Mouse (Mus musculus): ENCODE data around the gene Snx29.

Snx29 gene

GRCm38 (mm10) chr16:11670971-11671310 lies 348.2 kb downstream of the Snx29 start:
- in situ Hi-C loops (cut with MboI, MseI) = no loop called here

DNA sequence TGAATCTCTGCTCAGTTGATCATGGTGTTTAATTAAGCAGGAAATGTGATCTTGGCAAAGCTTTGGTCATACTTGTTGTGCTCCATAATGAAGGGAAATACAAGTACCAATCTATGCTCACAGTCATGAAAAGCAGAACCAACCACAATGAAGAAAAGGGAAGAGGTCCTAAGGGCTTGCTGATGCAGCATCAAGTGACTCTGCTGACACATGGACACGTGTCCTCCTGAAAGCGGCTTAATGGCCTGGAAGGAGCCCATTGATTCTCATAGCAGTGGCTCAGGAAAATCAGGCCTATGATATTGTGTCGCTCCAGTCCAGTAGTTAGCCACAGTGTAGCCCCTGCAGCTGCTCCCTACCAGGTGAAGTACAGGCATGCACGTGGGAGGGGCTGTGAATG lies 353.3 kb downstream of the Snx29 start:
- in situ Hi-C loops (cut with MboI, MseI) = no loop called here

DNA sequence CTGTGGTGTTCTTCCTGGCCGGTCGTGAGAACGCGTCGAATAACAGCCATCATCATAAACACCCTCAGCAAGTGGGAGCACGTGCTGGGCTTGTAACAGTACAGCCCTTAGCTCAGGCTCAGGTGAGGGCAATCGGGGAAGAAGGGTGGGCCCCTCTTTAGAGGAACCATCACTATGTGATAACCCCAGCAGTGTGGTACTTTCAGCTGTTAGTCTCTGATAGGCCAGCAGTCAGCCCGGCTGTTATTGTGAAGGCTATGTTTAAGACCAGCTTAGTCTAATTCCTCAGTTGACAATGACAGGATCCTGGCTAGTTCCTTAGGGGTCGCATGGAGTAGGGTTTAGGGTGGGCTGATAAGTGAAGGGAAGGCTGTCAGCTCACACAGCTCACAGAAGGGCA lies 362.6 kb downstream of the Snx29 start:
- in situ Hi-C loops (cut with MboI, MseI) = no loop called here

DNA sequence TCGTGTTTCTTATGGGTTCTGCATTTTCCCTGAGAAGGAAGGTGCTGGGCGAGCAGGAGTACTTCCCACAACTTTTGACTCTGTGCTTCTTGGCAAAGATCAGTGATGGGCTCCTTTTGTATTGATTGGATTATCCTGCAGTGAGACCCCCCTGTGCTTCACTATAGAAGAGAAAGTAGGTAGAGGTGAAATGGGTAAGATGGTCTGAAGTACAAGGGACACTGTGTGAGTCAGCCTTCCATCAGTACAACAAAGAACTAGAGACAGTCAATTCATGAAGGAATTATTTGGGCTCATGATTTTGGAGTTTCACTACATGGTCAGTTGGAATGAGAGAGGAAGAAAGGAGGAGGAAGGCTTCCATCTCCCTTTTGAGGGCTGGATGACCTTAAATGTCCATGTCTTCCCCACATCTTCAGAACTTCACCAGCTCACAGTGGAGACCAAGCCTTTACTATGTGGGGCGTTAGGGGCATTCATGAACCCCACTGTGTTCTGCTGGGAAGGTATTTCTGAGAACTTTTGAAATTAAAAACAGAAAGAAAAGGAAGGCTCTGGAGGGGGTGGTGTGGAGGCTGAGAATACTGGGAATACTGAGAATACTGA lies 363.1 kb downstream of the Snx29 start:
- in situ Hi-C loops (cut with MboI, MseI) = no loop called here

GRCm38 (mm10) chr16:11687836-11688235 lies 365.1 kb downstream of the Snx29 start:
- in situ Hi-C loops (cut with MboI, MseI) = no loop called here

DNA sequence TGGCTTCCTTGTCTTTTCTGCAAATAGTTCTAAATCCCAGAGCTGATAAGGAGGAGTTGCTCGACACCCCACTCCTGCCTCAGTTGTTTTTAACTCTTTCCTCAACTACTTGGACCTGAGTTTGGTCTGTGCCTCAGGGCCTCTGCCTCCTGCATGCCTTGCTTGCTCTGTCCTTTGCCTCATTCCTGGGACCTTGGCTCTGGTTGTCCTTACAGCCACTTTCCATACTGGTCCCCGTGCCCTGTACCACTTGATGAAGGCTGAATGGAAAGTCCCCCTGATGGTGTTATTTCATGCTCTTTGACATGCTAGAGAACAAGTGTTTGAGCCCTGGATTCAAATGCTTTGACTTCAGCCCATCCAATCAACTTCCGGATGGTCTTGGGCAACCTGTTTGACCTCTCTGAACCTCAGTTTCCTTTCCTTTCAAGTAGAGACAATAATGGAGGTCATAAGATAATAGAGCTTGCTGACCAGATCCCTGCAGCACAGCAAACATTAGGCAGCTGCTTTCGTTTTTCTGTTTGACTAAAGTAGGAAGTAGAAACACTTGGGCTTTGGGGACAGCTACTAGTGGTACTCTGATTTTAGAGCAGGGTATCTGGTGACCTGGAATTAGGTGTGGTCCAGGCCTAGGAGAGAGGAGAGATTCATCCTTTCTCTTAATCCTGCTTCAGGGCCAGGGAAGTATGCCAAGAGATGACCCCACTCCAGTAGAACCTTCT lies 365.7 kb downstream of the Snx29 start:
- in situ Hi-C loops (cut with MboI, MseI) = no loop called here

DNA sequence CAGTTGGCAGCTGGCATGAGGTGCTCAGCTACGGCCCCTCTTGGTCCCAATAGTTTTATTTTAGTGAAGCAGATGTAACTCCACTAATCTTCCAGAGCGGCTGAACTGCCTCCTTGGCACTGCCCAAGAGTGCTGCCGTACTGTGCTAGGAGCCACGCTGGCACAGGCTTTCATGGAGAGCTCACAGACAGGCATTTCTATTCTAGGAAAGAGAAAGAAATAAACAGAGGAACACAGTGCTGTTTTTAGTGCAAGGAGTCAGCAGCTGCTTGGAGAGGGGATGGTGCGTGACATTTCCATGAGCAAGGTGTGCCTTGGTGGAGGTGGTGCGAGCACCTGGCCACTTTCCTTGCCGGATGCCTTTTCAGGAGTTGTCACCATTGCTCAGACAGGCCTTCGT lies 367.4 kb downstream of the Snx29 start:
- in situ Hi-C loops (cut with MboI, MseI) = no loop called here

GRCm38 (mm10) chr16:11690756-11691155 lies 368.0 kb downstream of the Snx29 start:
- in situ Hi-C loops (cut with MboI, MseI) = no loop called here

- in situ Hi-C loops (cut with MboI, MseI) = no loop called here
These were observed 368.9 kb downstream of the Snx29 start for GRCm38 (mm10) chr16:11691487-11692200.

DNA sequence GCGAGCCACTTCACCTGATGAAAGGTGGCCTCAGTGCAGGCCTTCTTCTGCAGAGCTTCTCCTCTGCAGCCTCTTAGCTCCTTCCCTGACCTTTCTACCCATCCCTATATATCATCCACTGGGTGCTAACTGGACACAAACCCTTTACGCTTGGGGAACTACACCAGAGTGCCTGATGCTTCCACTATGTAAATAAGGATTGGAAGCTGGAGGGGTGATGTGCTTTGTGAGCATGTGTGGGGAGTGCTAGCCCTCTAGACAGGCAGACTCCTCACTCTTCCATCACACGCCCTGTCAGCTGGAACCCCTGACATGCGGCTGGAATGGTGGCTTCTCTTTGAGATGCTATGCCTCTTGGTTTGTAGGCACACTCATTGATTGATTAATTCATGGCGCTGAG lies 370.0 kb downstream of the Snx29 start:
- in situ Hi-C loops (cut with MboI, MseI) = no loop called here

DNA sequence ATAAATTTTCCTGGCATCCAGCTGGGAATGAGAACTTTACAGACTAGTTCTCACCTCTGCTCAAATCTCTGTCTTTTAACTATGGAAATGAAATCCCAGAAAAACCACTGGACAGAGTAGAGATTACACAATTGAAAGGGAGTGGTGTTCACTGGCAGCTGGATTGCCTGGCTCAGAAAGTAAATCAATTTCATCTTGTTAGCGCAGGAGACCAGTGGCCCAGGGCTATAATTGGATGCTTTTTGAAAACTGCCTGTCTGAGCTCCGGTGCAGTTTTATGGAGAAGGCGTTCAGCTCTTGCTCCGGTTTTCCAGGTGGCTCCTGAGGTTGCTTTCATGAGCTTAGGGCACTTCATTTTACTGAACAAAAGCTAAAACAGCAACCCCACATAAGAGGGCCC lies 371.7 kb downstream of the Snx29 start:
- in situ Hi-C loops (cut with MboI, MseI) = no loop called here

- in situ Hi-C loops (cut with MboI, MseI) = no loop called here
These were observed 374.1 kb downstream of the Snx29 start for GRCm38 (mm10) chr16:11696767-11697166.

DNA sequence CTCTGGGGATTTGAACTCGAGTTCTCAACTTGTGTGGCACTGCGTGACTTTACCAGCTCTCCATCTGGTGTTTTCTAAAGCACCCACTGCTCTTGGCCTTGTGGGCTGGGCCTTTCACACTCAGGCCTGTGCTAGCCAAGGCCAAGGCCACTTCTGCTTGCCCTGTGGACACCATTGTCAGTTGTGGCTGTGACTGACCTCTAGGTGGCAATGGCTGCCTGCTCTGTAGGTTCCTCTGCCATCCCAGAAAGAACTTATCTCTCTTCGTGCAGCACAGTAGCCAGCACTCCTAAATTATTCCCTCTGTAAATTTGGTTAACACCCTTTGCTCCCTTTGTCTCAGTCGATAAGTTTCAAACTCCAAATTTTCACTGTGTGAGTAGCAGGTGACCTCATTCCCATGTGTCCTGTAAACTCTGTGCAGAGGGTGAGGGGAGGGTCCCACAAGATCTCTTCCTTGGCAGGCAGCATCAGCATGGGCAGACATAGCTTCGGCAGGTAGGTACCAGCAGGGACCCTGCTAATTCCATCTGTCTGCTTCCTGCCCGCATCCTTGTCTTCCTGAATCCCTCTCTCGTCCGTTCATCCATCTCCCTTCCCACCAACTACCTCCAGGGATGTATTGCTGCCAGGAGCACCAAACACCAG lies 375.1 kb downstream of the Snx29 start:
- in situ Hi-C loops (cut with MboI, MseI) = no loop called here

- in situ Hi-C loops (cut with MboI, MseI) = no loop called here
These were observed 378.9 kb downstream of the Snx29 start for GRCm38 (mm10) chr16:11701579-11701978.

- in situ Hi-C loops (cut with MboI, MseI) = no loop called here
These were observed 381.4 kb downstream of the Snx29 start for GRCm38 (mm10) chr16:11704096-11704495.

GRCm38 (mm10) chr16:11705456-11705855 lies 382.7 kb downstream of the Snx29 start:
- in situ Hi-C loops (cut with MboI, MseI) = no loop called here

DNA sequence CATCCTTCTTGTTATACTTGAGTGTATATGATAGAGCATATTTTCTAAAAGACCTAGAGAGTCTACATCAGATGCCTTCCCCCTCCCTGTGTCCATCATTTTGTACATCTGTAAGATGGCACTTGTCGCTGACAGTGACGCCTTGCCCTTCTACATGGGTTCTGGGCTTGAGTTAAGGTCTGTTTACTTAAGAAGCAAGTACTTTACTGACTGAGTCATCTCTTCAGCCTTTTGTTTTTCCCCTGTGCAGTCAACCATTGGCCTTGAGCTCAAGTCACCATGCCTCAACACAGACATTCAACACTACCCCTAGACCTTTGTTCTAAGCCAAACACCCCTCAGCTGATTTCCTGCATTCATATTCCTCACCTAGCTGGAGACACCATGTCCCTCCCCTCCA lies 385.4 kb downstream of the Snx29 start:
- in situ Hi-C loops (cut with MboI, MseI) = no loop called here

DNA sequence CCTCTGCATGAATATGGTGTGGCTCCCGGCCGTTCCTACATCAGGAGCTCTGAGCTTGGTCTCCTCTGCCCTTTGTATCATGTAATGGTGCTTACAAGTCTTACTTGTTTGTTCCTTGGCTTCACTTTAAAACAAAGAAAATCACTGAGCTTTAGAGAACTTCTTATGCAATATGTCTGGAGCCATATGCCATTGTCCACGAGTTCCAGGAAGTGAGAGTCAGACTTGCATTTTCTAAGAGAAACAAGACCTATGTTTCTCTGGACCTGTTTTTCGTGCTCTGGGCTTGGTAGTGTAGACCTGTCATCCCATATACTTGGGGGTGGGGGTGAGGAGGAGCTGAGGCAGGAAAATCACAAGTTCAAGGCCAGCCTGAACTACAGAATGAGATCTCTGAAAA lies 386.7 kb downstream of the Snx29 start:
- in situ Hi-C loops (cut with MboI, MseI) = no loop called here

- in situ Hi-C loops (cut with MboI, MseI) = no loop called here
These were observed 387.4 kb downstream of the Snx29 start for GRCm38 (mm10) chr16:11709999-11710667.

DNA sequence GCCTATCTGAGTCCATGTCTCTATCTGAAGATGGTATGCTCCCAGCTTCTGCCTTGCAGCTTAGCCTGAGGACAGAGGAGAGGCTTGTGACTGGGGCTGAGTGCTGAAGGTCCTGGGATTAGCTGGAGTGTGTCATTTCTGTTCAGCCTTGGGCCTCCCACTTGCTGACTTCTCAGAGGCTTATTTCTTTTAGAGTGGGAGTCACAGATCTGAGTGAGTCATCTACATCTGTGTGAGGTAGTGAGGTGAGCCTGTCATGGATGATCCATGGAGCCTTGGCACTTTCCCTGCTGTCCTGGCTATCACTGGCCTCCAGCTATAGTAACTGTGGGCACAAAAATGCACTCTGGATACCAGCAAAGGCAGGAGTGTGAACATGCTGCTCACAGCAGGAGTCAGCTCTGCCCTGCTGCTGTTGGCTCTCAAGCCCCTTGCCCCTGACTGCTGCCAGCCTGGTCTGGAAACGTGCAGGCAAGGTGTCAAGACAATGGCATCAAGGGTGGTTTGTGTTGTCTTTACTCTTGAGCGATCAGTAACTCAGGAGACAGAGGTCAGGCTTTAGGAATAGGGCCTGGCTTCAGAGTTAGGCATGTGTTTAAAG lies 390.7 kb downstream of the Snx29 start:
- in situ Hi-C loops (cut with MboI, MseI) = no loop called here

DNA sequence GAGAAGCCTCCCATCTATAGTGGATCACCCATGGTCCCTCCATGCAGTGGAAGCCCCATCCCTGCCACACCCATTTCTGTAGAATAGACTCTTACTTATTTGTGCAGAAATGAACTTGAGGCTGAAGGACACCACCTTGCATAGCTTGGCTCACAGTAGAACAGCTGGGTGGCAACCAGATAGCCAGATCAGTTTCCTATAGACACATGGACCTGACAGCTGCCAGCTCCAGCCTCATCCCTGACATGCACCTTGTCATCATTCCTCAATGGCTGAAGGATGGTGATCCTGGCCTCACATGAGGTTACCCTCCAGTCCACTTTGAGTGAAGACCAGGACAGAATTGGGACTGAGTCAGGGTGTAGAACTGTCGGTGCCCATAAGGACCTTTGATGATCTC lies 394.2 kb downstream of the Snx29 start:
- in situ Hi-C loops (cut with MboI, MseI) = no loop called here

DNA sequence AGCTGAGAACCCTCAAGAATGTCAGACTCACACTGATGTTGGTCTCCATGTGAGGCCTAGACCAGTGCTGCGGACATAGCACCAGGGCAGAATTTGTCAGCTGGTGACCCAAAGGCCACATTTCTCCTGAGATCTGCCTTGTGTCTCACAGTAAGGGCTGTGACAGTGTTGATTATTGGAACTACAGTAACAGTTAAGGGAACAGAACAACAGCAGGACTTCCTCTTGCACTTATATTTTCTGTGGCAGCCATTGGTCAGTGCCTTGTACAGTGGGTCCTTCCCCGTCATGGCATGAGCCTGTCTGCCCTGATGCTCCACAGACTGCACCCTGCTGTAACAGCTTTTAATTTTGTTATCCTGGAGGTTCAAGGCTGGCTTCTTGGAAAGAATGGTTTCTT lies 403.2 kb downstream of the Snx29 start:
- in situ Hi-C loops (cut with MboI, MseI) = no loop called here

Data from T-helper 2 cell (primary cell).